Mouse (Mus musculus): Measurements from ENCODE around the gene Serpina10. TPM values are rescaled to one million over a fixed set of nuclear protein-coding genes. Genes with fewer than 3 reads are reported as not detected.

The Serpina10 gene
- polyA plus RNA-seq, 1 experiment = not detected

DNA sequence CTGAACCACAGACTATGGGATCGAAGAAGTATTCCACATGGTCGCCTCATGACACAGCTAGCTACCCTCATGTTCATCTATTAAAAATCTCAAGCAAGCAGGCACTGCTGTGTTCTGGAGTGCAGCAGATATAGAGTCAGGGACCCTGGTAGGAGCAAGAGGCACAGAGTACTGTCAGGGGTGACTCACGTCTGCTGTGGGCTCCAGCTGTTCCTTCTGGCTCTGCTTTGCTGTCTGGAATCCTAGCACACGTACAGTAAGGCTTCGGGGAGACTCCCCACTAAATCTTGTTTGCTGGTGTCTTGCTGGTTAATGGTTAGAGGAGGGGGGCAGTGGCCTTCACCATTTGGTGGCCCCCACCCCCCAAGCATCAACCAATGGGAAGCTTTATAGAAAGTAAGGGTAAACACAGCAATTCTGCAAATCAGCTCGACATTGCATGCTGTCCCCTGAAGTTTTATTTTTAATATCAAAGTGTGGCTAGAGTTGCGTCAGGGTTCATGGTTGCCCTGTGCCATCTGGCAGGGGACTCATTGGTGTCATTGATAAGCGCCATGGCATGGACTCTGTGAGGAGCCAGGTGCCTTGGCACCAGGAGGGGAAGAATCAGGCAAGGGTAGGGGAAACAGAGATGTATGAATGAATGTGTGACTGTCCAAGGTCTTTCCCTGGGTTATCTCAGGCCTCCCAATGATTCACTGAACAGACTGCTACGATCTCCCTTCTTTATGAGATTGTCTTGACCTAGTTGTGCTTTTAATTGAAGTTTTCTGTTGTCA, 25.8 kb upstream of the Serpina10 start, which contains the start of gene Serpina6:
TSS of gene Serpina6 (minus strand) at position 365 of the 779 bp plus-strand sequence.
- DNase-seq (ENCODE audit: low read depth) = no peak
- TF ChIP-seq POLR2A (IDR thresholded peaks at IDR 0.05; ENCODE audit: borderline replicate concordance, extremely low read depth, insufficient read depth, insufficient read length, poor library complexity, severe bottlenecking) (no peak), CTCF (IDR thresholded peaks at IDR 0.05; ENCODE audit: borderline replicate concordance, extremely low read depth, insufficient read depth, insufficient read length) (no peak)

DNA sequence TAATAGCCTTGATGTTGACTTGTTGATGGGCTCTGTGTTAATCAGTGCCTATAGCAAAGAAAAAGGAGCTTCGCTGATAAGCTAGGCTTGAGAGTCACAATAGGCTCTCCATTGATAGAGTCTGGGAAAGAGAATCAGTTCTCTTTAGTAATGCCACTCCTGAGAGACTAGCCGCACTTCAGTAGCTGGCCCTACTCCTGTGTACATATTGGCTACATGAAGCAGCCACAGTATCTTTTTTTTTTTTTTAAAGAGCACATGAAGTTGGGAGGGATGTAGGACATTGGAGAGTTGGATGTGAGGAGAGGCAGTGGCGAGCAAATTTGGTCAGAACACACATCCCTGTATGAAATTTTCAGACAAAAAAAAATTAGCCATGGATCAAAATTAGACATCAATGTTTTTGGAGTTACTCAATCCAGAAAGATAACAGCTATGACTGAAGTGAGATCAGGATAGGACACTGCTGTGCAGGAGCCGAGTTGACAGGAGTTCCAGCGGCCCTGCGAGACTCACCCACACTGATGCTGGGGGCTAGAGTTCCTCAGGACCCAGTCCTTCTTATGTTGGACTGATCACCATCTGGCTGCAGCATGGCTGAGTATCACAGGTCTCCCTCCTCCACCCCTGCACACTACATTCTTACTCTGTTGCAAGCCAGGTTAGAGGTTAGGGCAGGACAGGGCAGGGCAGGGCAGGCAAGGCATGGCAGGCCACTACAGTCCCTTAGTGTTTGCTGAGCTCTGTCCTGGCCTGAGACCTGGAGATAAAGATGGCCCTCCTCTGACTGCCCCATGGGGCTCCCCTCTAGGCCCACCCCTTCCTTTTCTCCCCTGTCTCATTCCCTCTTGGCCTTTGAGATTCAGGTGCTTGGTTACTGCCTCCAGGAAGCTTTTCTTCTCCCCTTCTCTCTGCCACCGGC, 24.1 kb upstream of the Serpina10 start:
- TF ChIP-seq POLR2A (IDR thresholded peaks at IDR 0.05; ENCODE audit: borderline replicate concordance, extremely low read depth, insufficient read depth, insufficient read length, poor library complexity, severe bottlenecking) = no peak
- no peak for TF ChIP-seq CTCF (IDR thresholded peaks at IDR 0.05; ENCODE audit: borderline replicate concordance, extremely low read depth, insufficient read depth, insufficient read length)
- DNase-seq (ENCODE audit: low read depth) = no peak

DNA sequence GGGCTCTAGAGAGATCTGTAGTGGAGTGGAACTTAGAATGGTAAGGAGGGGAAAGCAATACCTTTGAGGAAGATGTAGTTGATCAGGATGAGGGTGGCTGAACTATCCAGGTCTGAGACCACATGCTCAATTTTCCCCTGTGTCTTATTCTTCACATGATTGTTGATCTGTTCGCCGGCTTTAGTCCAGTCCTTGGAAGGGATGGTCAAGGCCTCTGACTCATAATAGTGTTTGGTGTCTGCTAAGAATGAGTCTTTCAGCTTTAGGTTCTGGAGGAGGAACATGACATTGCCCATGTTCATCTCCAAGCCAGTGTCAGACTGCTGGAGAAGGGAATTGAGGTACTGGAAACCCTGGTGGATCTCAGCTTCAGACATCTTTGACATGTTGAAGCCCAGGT, 22.6 kb upstream of the Serpina10 start:
- no peak for DNase-seq (ENCODE audit: low read depth)
- TF ChIP-seq CTCF (IDR thresholded peaks at IDR 0.05; ENCODE audit: borderline replicate concordance, extremely low read depth, insufficient read depth, insufficient read length) = no peak
- no peak for TF ChIP-seq POLR2A (IDR thresholded peaks at IDR 0.05; ENCODE audit: borderline replicate concordance, extremely low read depth, insufficient read depth, insufficient read length, poor library complexity, severe bottlenecking)

DNA sequence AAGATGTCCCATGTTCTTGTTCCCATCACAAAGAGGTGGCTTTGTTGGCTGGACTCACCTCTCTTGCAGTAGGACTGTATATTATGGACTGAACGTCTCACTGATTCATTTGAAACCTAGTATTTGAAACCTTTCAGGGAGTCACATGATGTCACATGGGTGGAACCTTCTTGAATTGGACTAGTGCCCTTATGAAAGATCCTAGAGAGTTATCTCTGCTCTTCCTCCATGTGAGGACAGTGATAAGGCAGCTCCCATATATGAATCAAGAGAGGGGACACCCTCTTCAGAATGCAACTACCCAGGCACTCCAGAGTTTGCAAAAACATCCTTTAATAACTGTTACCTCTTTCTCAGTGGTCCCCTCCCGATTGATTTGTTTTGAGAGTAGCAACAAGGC, 15.1 kb upstream of the Serpina10 start:
- no peak for DNase-seq (ENCODE audit: low read depth)
- TF ChIP-seq POLR2A (IDR thresholded peaks at IDR 0.05; ENCODE audit: borderline replicate concordance, extremely low read depth, insufficient read depth, insufficient read length, poor library complexity, severe bottlenecking) = no peak
- TF ChIP-seq CTCF (IDR thresholded peaks at IDR 0.05; ENCODE audit: borderline replicate concordance, extremely low read depth, insufficient read depth, insufficient read length) = no peak

DNA sequence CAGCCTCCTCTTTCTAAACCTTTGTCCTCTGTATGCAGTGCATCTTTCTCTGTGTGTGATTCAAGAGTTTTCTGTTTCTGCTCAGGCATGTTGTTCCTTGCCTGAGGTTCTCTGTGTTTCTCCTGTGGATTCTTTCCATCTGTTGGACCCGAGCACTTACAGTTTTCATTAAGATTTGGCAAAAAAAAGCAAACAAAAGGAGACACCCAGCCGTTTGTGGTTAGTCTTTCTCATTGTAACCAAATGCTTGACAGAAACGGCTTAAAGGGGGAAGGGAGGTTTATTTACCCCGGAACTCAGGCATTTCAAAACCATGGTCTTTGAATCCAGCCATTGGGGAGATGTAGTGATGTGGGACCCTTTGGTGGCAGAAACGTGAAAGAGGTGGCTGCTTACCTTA, 13.4 kb upstream of the Serpina10 start:
- DNase-seq (ENCODE audit: low read depth) = no peak
- no peak for TF ChIP-seq POLR2A (IDR thresholded peaks at IDR 0.05; ENCODE audit: borderline replicate concordance, extremely low read depth, insufficient read depth, insufficient read length, poor library complexity, severe bottlenecking)
- no peak for TF ChIP-seq CTCF (IDR thresholded peaks at IDR 0.05; ENCODE audit: borderline replicate concordance, extremely low read depth, insufficient read depth, insufficient read length)

DNA sequence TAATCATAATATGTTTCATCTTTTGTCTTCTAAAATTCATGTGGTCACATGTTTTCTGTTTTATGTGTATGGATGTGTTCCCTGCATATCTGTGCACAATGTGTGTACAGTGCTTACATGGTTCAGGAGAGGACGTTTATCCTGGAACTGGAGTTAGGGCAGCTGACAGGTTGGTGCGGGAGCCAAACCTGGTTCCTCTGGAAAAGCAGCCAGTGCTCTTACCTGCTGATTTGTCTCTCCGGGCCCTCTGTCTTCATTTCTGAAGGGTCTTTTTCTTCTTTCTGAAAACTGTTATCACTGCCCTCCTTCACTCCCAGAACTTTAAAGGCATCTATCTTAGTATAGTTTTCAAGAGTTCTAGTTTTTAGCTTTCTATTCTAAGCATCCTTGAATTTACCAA, 12.6 kb upstream of the Serpina10 start:
- TF ChIP-seq CTCF (IDR thresholded peaks at IDR 0.05; ENCODE audit: borderline replicate concordance, extremely low read depth, insufficient read depth, insufficient read length) = no peak
- TF ChIP-seq POLR2A (IDR thresholded peaks at IDR 0.05; ENCODE audit: borderline replicate concordance, extremely low read depth, insufficient read depth, insufficient read length, poor library complexity, severe bottlenecking) = no peak
- DNase-seq (ENCODE audit: low read depth) = no peak

DNA sequence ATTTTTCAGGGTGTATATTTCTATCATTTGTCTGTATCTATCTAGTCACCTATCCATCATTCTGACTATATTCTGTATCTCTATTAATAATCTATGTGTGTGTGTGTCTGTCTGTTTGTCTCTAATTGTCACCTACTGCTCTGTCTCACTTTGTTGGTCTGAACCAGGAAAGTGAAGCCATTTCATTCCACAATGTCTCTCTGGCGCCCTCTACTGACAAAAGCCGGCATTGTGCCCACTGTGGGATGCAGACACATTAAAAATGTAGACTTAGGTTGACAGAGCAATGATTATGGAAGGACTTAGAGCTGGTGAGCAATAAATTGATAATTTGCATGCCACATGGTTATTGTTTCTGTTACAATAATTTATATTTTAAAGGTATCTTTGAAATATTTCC, 12.1 kb upstream of the Serpina10 start:
- TF ChIP-seq CTCF (IDR thresholded peaks at IDR 0.05; ENCODE audit: borderline replicate concordance, extremely low read depth, insufficient read depth, insufficient read length) = peak; percentile 91
- no peak for TF ChIP-seq POLR2A (IDR thresholded peaks at IDR 0.05; ENCODE audit: borderline replicate concordance, extremely low read depth, insufficient read depth, insufficient read length, poor library complexity, severe bottlenecking)
- peak; percentile 74 for DNase-seq (ENCODE audit: low read depth)

DNA sequence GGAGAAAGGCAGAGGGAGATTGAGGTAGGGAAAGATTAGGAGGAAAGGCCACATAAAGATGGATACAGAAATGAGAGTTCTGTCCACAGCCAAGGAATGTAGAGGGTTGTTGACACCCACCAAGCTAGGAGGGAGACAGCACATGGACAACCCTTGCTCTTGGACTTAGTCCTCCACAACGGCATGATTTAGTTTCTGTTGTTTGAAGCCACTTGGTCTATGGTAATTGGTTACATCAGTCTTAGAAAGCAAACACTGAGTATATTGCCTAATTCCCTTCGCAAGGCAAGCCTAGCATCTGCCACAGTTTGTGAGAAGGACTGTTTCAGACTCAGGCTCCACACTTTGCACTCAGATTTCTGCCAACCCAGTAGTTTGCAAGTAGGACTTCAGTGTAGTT, 4.6 kb upstream of the Serpina10 start:
- TF ChIP-seq CTCF (IDR thresholded peaks at IDR 0.05; ENCODE audit: borderline replicate concordance, extremely low read depth, insufficient read depth, insufficient read length) (no peak), POLR2A (IDR thresholded peaks at IDR 0.05; ENCODE audit: borderline replicate concordance, extremely low read depth, insufficient read depth, insufficient read length, poor library complexity, severe bottlenecking) (no peak)
- DNase-seq (ENCODE audit: low read depth) = no peak

DNA sequence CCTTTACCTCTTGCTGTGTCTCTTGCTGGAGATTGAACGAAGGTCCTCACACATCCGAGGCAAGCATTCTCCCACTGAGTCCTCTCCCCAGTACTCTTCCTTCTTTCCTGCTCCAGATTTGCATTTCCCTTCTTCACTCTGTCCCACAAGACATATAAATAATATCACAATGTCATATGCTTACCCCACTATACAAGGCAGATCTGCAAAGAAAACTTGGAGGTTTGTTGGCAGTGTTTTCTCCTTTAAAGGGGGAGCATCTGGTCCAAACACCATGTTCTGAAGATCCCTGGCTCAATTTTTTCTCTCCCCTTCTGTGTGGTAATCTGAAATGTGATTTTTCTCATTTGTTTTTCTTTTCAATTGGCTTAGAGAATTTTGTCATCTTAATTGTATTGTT, 3.2 kb upstream of the Serpina10 start:
- DNase-seq (ENCODE audit: low read depth) = peak; percentile 1
- no peak for TF ChIP-seq CTCF (IDR thresholded peaks at IDR 0.05; ENCODE audit: borderline replicate concordance, extremely low read depth, insufficient read depth, insufficient read length)
- no peak for TF ChIP-seq POLR2A (IDR thresholded peaks at IDR 0.05; ENCODE audit: borderline replicate concordance, extremely low read depth, insufficient read depth, insufficient read length, poor library complexity, severe bottlenecking)

DNA sequence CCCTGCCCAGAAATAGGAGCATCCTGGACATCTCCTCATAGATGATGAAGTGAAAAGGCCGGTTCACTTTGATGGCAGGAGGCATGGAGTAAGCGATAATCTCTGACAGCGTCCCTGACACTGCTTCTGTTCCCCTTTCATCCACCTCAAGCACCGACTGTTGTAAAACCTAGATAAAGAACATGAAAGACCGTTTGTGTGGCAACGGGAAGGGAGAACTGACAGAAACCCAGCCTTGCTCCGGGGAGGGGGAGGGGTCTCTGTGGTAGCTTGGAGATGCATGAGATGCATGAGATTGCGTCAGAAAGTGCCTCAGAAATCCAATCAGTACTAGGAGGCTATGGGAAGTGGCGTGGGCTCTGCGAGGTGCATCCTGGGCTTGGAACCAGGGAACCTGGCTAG, 14.4 kb downstream of the Serpina10 start:
- no peak for DNase-seq (ENCODE audit: low read depth)
- TF ChIP-seq CTCF (IDR thresholded peaks at IDR 0.05; ENCODE audit: borderline replicate concordance, extremely low read depth, insufficient read depth, insufficient read length) = no peak
- TF ChIP-seq POLR2A (IDR thresholded peaks at IDR 0.05; ENCODE audit: borderline replicate concordance, extremely low read depth, insufficient read depth, insufficient read length, poor library complexity, severe bottlenecking) = no peak

DNA sequence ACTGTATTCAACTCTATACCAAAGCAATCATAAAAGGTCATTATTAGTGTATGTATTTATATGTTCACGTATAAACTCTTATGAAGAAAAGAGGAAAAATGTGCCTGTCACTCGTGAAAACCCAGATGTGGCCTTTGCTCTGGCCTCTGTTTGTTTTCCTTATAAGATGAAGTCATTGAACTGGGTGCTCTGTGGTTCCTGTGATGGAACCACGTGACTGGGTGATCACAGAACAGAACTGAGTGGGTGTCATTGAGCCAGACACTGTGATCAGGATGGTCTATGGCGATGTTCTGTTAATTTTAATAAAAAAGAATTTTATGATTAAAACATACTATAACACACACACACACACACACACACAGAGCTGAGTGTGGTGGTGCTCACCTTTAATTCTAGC, 15.5 kb downstream of the Serpina10 start:
- no peak for DNase-seq (ENCODE audit: low read depth)
- TF ChIP-seq CTCF (IDR thresholded peaks at IDR 0.05; ENCODE audit: borderline replicate concordance, extremely low read depth, insufficient read depth, insufficient read length) (no peak), POLR2A (IDR thresholded peaks at IDR 0.05; ENCODE audit: borderline replicate concordance, extremely low read depth, insufficient read depth, insufficient read length, poor library complexity, severe bottlenecking) (no peak)

Measured in brain, embryonic 14.5 days (tissue).